Mouse (Mus musculus) liver, postnatal 0 days (tissue): ENCODE measurements around the gene Olfr1373.

Experiments used
- CTCF ChIP-seq: sonication (generic); IDR thresholded peaks from 2 replicates; pipeline ENCODE4 v1.5.1; 2016; ENCODE audit warnings: antibody characterized with exemption, low read depth
- EP300 ChIP-seq: IDR thresholded peaks from 2 replicates; pipeline ENCODE4 v1.6.1; 2016; ENCODE audit warnings: antibody characterized with exemption, low read depth, mild to moderate bottlenecking

DNA sequence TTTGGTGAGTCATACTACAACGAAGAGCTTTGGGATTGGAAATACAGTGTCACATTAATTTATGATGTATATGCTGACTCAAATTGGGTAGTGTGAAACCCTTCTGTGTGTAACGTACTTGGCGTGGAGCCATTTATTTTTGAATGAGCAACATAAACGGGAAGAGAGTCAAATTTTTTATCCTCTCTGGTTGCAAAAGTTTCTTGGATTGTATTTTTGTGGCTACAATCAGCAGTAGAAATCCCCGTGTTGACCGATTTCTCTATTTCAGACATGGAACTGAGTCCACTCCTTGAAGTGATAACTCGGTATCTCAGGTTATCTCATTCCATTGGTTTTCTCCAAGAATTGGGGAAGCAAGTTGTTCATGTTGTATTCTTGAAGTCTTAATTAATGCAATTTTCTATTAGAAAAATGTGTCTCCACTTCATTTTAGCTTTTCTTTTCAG is 45.5 kb downstream of the Olfr1373 start:
- no peak for TF ChIP-seq CTCF
- no peak for TF ChIP-seq EP300
